Mouse (Mus musculus) ES-Bruce4 (cell line): Measurements from ENCODE around the gene Hist1h4i.

Source experiments
- EP300 ChIP-seq: IDR thresholded peaks from 2 replicates; pipeline ENCODE4 v1.6.1; 2011; ENCODE audit warnings: low read depth, low read length; ENCODE audit not compliant: insufficient read depth
- POLR2A ChIP-seq: IDR thresholded peaks from one replicate; pipeline ENCODE4 v1.8.1; 2011; ENCODE audit warnings: low read length; ENCODE audit not compliant: insufficient read depth

DNA sequence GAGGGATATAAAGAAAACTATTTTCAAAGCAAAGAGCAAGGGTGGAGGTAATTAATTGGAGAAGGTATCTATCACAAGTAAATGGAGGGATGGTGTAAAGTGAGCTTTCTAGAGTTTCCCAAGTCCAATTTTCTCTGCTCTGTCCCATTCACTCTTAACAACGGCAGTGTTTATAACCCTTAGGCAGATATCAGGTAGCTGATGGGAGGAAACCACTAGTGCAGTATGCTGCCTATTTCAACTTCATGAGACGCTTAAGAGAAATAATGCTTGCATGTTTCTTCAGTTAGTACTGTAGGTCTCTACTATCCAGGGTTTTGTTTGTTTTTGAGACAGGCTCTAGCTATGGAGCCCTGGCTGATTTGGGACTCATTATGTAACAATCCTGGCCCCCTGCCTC, 3.7 kb downstream of the Hist1h4i start:
- TF ChIP-seq POLR2A (no peak), EP300 (no peak)
